28 mouse cellular contexts compared by ENCODE assay signal in genomic region chr12:108932113-108932512, GRCm38 (mm10). TPM values are rescaled to one million over a fixed set of nuclear protein-coding genes. Genes with fewer than 3 reads are reported as not detected.
A peak's percentile ranks its signal among the peaks of the same experiment; 100 is the strongest.
DNase-seq lines count a peak whose midpoint lies in the region; ATAC-seq lines count a peak whose summit lies in the region.
"Had no signal": no experiment of that assay in that cellular context is flagged by ENCODE, and none has a peak within 500 bp of the region (broad histone marks: within the 10 kb centered on the region; RNA-seq: fewer than 3 reads in every experiment).

No protein-coding gene starts in this region.

- peaks cover 63% of the 10 kb centered on the region for H3K4me1 ChIP-seq in hindbrain, embryonic 10.5 days (replicated peaks)
- peaks cover 13% of the 10 kb centered on the region for H3K4me1 ChIP-seq in hindbrain, embryonic 16.5 days (ENCODE audit: control insufficient read depth, insufficient read depth, low read depth, low read length)
- H3K4me1 ChIP-seq in kidney, embryonic 15.5 days: peaks cover 33% of the 10 kb centered on the region

- H3K4me2 ChIP-seq in hindbrain, embryonic 16.5 days (ENCODE audit: low read length): no peak overlapping the region
- no peak overlapping the region for H3K4me2 ChIP-seq in kidney, embryonic 15.5 days
- H3K4me2 ChIP-seq: embryonic facial prominence, embryonic 13.5 days; forebrain, embryonic 12.5 days; heart, embryonic 13.5 days; hindbrain, embryonic 12.5 days; hindbrain, embryonic 15.5 days had no signal

- ATAC-seq in hindbrain, embryonic 16.5 days: no peak
- peak; percentile 94 for ATAC-seq in kidney, embryonic 15.5 days (replicated peaks; ENCODE audit: low FRiP score)
- ATAC-seq: activated CD4-positive, CD25-positive, alpha-beta regulatory T cell, adult 4 months; forebrain, embryonic 16.5 days had no signal

- no peaks in the 10 kb centered on the region for H3K36me3 ChIP-seq in hindbrain, embryonic 10.5 days
- no peaks in the 10 kb centered on the region for H3K36me3 ChIP-seq in hindbrain, embryonic 16.5 days (ENCODE audit: control insufficient read depth, insufficient read depth, low read length)
- no peaks in the 10 kb centered on the region for H3K36me3 ChIP-seq in kidney, embryonic 15.5 days
- H3K36me3 ChIP-seq: embryonic facial prominence, embryonic 10.5 days; embryonic facial prominence, embryonic 13.5 days; forebrain, embryonic 12.5 days; heart, embryonic 10.5 days; heart, embryonic 13.5 days; hindbrain, embryonic 12.5 days; hindbrain, embryonic 15.5 days had no signal

- 12% methylated on average over 3 of the region's 3 CpGs for WGBS in hindbrain, embryonic 10.5 days
- WGBS in hindbrain, embryonic 16.5 days: 18% methylated on average over 2 of the region's 3 CpGs
- WGBS in kidney, embryonic 15.5 days: 43% methylated on average over 2 of the region's 3 CpGs

- H3K27me3 ChIP-seq in hindbrain, embryonic 10.5 days (ENCODE audit: insufficient read depth, poor library complexity, severe bottlenecking): no peaks in the 10 kb centered on the region
- H3K27me3 ChIP-seq in hindbrain, embryonic 16.5 days (replicated peaks; ENCODE audit: control insufficient read depth, insufficient read depth, low read length): no peaks in the 10 kb centered on the region
- H3K27me3 ChIP-seq in kidney, embryonic 15.5 days: no peaks in the 10 kb centered on the region
- H3K27me3 ChIP-seq: forebrain, embryonic 12.5 days; heart, embryonic 13.5 days; hindbrain, embryonic 12.5 days; hindbrain, embryonic 15.5 days had no signal

- no peak overlapping the region for H3K4me3 ChIP-seq in hindbrain, embryonic 10.5 days
- no peak overlapping the region for H3K4me3 ChIP-seq in hindbrain, embryonic 16.5 days (ENCODE audit: low read length)
- no peak overlapping the region for H3K4me3 ChIP-seq in kidney, embryonic 15.5 days (replicated peaks)
- H3K4me3 ChIP-seq: embryonic facial prominence, embryonic 10.5 days; embryonic facial prominence, embryonic 13.5 days; erythroblast, embryonic 14.5 days; forebrain, embryonic 12.5 days; heart, adult 2 months; heart, embryonic 10.5 days; heart, embryonic 13.5 days; hindbrain, embryonic 12.5 days; hindbrain, embryonic 15.5 days had no signal

- DNase-seq in hindbrain, embryonic 10.5 days (ENCODE audit: low spot score): no peak
- no peak for DNase-seq in kidney, adult 18-20 months
- peak; percentile 21 for DNase-seq in kidney, postnatal 14 days
- DNase-seq in kidney, postnatal 10 days: no peak
- DNase-seq: adrenal gland, adult 8-10 months; adrenal gland, postnatal 25 days; cerebellum, adult 11-12 months; cerebellum, adult 8-10 months; cerebellum, postnatal 10 days; cerebellum, postnatal 36 days; embryo, embryonic 11 days; gastrocnemius, postnatal 10 days; gastrocnemius, postnatal 36 days; heart, adult 2 months; heart, postnatal 14 days; heart, postnatal 4 days had no signal

- H3K9ac ChIP-seq in hindbrain, embryonic 16.5 days (ENCODE audit: low read depth, low read length): no peak overlapping the region
- no peak overlapping the region for H3K9ac ChIP-seq in kidney, embryonic 15.5 days
- H3K9ac ChIP-seq: embryonic facial prominence, embryonic 13.5 days; forebrain, embryonic 12.5 days; heart, embryonic 13.5 days; hindbrain, embryonic 12.5 days; hindbrain, embryonic 15.5 days had no signal

- no peaks in the 10 kb centered on the region for H3K9me3 ChIP-seq in hindbrain, embryonic 10.5 days
- no peaks in the 10 kb centered on the region for H3K9me3 ChIP-seq in hindbrain, embryonic 16.5 days (ENCODE audit: control insufficient read depth, low read length)
- no peaks in the 10 kb centered on the region for H3K9me3 ChIP-seq in kidney, embryonic 15.5 days (replicated peaks)
- H3K9me3 ChIP-seq: embryonic facial prominence, embryonic 10.5 days; embryonic facial prominence, embryonic 13.5 days; forebrain, embryonic 12.5 days; heart, embryonic 10.5 days; heart, embryonic 13.5 days; hindbrain, embryonic 12.5 days; hindbrain, embryonic 15.5 days had no signal

- H3K27ac ChIP-seq in hindbrain, embryonic 10.5 days: peak overlapping the region; percentile 64; the same call in 1 of the 2 replicates
- no peak overlapping the region for H3K27ac ChIP-seq in hindbrain, embryonic 16.5 days (ENCODE audit: low read depth, low read length)
- peak overlapping the region; percentile 66; the same call in 1 of the 2 replicates for H3K27ac ChIP-seq in kidney, embryonic 15.5 days
- H3K27ac ChIP-seq: embryonic facial prominence, embryonic 13.5 days; forebrain, embryonic 12.5 days; heart, adult 2 months; heart, embryonic 10.5 days; heart, embryonic 13.5 days; hindbrain, embryonic 12.5 days; hindbrain, embryonic 15.5 days had no signal

RNA-seq across cellular contexts. Expression of gene Wars, which starts 38.1 kb away (rescaled TPM):
- 142 and 143 TPM in 2 replicates for polyA plus RNA-seq in hindbrain, embryonic 10.5 days (2016; fragmentation: Nextera tagmentation; extraction: Ambion mirVana)
- polyA plus RNA-seq in hindbrain, embryonic 16.5 days (2015; fragmentation: Nextera tagmentation; extraction: Ambion mirVana): 108 and 115 TPM in 2 replicates
- 91.4 and 96.7 TPM in 2 replicates for polyA plus RNA-seq in kidney, embryonic 15.5 days (2015; fragmentation: Nextera tagmentation; extraction: Ambion mirVana)

RNA-seq across cellular contexts. Expression of gene Wdr25, which starts 38.7 kb away (rescaled TPM):
- 9.0 and 10.4 TPM in 2 replicates for polyA plus RNA-seq in hindbrain, embryonic 10.5 days (2016; fragmentation: Nextera tagmentation; extraction: Ambion mirVana)
- polyA plus RNA-seq in hindbrain, embryonic 16.5 days (2015; fragmentation: Nextera tagmentation; extraction: Ambion mirVana): 5.0 and 6.0 TPM in 2 replicates
- polyA plus RNA-seq in kidney, embryonic 15.5 days (2015; fragmentation: Nextera tagmentation; extraction: Ambion mirVana): 9.4 and 11.7 TPM in 2 replicates
